In the genomic region with DNA sequence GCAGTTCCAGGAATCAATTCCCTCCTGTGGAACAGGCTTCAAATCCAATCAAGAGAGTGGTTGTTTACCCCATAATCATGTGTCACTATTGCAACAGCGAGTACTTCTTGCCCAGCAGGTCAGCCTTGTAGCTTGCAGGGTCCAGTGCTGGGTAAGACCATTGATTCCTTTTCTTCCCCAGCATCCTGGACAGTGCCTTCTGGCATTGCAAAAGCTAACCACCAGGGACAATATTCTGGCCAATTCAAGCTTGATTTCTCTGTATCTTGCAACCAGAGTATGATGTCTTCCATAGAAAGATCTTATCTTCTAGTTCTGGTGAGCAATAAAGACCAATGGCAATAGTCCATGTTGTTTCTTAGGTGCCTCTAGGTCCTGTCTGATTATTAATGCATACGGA, we compare ENCODE assay signal across 13 mouse cellular contexts.
"Had no signal": no experiment of that assay in that cellular context is flagged by ENCODE, and none has a peak within 500 bp of the region (broad histone marks: within the 10 kb centered on the region; RNA-seq: fewer than 3 reads in every experiment).

No protein-coding gene starts in this region.

- DNase-seq: lung, adult 18-20 months; lung, embryonic 14.5 days; lung, postnatal 10 days; lung, postnatal 4 days; midbrain, embryonic 14.5 days; retina, postnatal 1 day; right cerebral cortex, adult 18-20 months; right cerebral cortex, postnatal 25 days; right cerebral cortex, postnatal 4 days; spleen, adult 18-20 months; thymus, adult 2 months; thymus, postnatal 25 days; thymus, postnatal 4 days had no signal
